Mouse (Mus musculus) T-helper 2 cell (primary cell): ENCODE results near the gene Slc6a3.

Experiments used
- in situ Hi-C: fragments of 300-600 bp; cut with MboI, MseI; formaldehyde crosslinking; loops from one replicate; pipeline ENCODE4 v1.15.1; 2025; ENCODE audit warnings: high pct_unique_total_duplicates

Gene Slc6a3

DNA sequence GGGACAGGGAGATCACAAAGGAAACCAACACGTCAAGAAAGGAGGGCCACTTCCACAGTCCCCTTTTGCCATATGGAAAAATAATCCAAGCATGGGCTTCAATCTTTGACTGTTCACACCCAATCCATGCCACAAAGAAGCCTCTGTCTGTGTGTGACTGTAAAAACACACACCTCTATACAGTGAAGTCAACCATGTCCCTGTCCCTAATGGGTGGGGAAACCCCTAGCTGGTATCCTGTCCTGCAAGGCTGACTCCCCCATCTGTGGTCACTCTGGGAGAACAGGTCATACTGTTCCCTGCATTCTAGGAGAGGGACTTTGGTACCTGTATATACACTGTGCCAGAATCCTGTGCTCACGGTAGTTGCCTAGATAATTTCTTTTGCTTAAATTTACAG is 40.7 kb downstream of the Slc6a3 start:
- in situ Hi-C loops: no loop called here

DNA sequence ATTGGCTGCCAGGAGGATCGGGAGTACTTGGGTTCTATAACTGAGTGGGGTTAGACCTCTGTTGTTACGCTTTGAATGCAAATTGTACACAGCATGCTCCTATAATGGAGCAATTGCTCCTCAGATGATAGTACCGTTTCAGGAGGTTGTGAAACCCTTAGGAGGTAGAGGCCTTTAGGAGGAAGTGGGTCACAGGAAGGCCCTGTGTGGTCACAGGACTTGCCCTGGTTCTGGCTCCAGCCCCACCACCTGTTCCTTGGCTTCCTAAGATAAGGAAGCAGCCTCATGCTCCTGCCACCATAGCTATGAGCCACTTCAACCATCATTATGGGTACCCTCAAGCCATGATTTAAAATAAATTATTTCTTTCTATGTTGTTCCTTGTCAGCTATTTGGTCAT is 54.9 kb downstream of the Slc6a3 start:
- in situ Hi-C loops: no loop called here

DNA sequence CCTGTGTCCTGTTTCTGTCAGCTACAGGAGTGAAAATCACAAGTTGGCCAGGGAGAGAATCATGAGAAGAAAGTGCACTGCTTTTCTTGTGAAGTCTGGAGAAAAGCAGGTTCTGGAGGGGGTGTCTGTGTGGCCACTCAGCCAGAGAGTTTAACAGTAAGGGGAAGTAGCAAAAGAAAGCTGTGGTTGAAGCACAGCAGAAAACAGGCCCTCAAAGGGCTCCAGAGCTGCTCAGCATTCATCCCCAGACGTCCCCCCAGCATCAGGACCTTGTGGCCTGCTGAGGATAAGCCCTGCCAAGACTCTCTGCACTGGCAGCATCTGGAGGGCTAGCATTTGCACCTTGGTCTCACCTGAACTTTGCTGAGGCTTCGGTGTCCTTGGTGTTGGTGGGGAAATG is 56.0 kb downstream of the Slc6a3 start:
- in situ Hi-C loops: no loop called here

GRCm38 (mm10) chr13:73596276-73596675 is 59.7 kb downstream of the Slc6a3 start:
- in situ Hi-C loops: no loop called here

DNA sequence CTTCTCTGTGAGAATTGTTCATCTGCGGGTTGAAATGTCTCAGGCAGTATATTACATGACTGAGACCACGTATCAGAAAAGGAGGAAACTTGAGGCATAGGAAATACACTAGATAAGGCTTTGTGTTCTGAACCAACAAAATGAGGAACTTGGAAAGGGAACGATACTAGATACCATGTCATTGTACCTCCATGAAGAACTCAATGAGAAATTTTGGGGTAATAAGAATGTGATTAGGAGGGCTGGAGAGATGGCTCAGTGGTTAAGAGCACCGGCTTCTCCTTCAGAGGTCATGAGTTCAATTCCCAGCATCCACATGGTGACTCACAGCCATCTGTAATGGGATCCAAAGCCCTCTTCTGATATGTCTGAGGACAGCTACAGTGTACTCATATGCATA is 63.7 kb downstream of the Slc6a3 start:
- in situ Hi-C loops: loop anchor here (10.0 kb wide), 1 partner anchor 275 kb away; the partner anchor contains the start of genes Mrpl36 and Ndufs6

DNA sequence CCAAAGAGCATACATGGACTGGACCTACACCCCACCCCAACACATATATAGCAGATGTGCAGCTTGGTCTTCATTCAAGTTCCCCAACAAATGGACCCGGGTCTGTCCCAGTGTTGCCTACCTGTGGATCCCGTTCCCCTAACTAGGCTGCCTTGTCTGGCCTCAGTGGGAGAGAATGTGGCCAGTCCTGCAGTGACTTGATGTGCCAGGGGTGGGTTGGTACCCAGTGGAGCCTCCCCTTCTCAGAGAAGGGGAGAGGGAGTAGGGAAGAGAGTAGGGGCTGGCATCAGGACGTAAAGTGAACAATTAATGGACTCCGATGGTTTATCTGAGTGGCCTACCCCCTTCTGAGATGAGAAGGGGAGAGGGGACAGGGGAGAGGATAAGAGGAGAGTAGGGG is 66.5 kb downstream of the Slc6a3 start:
- in situ Hi-C loops: loop anchor here (10.0 kb wide), 1 partner anchor 278 kb away; the partner anchor contains the start of genes Mrpl36 and Ndufs6

DNA sequence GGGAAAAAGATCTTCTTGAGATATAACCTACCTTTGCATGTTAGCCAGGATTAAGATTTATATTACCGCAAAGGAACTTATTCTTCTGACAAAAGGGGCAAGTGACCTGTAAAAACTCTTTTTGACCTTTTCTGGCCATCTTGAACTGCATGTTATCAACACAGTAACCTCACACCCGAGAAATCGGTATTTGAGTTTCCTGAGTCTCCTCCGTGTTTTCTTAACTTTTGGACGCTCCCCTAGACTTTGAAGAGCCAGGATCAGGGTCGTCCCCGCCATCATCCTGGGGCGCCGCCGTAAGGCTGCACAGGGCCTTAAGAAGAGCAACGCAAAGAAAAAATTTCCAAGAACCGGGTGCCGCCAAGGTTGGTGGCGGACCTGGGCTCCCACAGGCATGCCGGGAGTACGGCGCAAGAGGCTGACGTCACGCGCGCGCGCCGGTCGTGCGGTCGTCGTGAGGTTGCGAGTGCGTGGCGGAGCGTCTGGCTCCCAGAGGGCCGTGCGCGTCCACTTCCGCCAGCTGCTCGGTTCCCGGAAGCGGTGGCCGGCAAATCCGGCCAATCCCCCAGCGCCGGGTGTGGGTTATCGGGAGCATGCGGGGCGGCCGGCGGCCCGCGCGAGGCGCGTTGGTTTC is 67.1 kb downstream of the Slc6a3 start, which contains the start of gene Clptm1l:
Gene Clptm1l, plus strand, starts transcription at position 485 of the 634 bp plus-strand sequence.
- in situ Hi-C loops: loop anchor here (10.0 kb wide), 1 partner anchor 279 kb away; the partner anchor contains the start of genes Mrpl36 and Ndufs6

GRCm38 (mm10) chr13:73604156-73604957 is 67.8 kb downstream of the Slc6a3 start:
- in situ Hi-C loops: loop anchor here (10.0 kb wide), 1 partner anchor 280 kb away; the partner anchor contains the start of genes Mrpl36 and Ndufs6

DNA sequence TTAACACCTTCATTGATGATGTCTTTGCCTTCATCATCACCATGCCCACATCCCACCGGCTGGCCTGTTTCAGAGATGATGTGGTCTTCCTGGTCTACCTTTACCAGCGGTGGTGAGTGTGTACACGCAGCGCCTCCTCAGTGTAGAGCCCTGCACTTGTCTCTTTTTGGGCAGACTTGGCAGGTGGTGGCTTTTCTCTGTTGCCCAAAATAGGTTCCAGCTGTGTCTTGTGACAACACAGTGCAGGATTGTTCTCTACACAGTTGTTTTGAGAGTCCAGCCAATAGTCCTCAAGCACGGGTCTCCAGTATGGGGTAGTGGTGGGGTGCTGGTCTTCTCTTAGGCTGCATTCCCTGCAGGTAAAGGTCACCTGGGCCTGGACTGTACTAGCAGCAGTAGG is 81.9 kb downstream of the Slc6a3 start:
- in situ Hi-C loops: no loop called here

- in situ Hi-C loops: loop anchor here (5.0 kb wide), 1 partner anchor 103 kb away; no protein-coding TSS in a partner anchor
Measured at GRCm38 (mm10) chr13:73620637-73621036, 84.1 kb downstream of the Slc6a3 start.

GRCm38 (mm10) chr13:73626410-73626744 is 89.8 kb downstream of the Slc6a3 start:
- in situ Hi-C loops: no loop called here

DNA sequence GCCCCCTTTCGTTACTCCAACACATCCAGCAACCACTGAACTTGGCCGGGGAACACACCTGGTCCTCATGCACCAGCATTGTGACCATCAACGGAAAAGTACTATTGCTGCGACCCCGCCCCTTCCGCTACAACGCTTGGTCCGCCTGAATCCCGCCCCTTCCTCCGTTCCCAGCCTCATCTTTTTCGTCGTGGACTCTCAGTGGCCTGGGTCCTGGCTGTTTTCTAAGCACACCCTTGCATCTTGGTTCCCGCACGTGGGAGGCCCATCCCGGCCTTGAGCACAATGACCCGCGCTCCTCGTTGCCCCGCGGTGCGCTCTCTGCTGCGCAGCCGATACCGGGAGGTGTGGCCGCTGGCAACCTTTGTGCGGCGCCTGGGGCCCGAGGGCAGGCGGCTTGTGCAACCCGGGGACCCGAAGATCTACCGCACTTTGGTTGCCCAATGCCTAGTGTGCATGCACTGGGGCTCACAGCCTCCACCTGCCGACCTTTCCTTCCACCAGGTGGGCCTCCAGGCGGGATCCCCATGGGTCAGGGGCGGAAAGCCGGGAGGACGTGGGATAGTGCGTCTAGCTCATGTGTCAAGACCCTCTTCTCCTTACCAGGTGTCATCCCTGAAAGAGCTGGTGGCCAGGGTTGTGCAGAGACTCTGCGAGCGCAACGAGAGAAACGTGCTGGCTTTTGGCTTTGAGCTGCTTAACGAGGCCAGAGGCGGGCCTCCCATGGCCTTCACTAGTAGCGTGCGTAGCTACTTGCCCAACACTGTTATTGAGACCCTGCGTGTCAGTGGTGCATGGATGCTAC is 90.4 kb downstream of the Slc6a3 start, which contains the start of gene Tert:
Gene Tert, plus strand, starts transcription at position 167 of the 805 bp plus-strand sequence.
- in situ Hi-C loops: no loop called here
